Mouse (Mus musculus) ovary, postnatal 10 days (tissue): ENCODE measurements around the gene Il1r2.

Source experiments
- DNase-seq: peaks from one replicate; pipeline ENCODE4 v3.0.0; 2022; ENCODE audit warnings: low spot score

The Il1r2 gene

GRCm38 (mm10) chr1:40073779-40074178 is at the start of gene Il1r2:
TSS of gene Il1r2 (plus strand) at chr1:40074079.
- no peak for DNase-seq

DNA sequence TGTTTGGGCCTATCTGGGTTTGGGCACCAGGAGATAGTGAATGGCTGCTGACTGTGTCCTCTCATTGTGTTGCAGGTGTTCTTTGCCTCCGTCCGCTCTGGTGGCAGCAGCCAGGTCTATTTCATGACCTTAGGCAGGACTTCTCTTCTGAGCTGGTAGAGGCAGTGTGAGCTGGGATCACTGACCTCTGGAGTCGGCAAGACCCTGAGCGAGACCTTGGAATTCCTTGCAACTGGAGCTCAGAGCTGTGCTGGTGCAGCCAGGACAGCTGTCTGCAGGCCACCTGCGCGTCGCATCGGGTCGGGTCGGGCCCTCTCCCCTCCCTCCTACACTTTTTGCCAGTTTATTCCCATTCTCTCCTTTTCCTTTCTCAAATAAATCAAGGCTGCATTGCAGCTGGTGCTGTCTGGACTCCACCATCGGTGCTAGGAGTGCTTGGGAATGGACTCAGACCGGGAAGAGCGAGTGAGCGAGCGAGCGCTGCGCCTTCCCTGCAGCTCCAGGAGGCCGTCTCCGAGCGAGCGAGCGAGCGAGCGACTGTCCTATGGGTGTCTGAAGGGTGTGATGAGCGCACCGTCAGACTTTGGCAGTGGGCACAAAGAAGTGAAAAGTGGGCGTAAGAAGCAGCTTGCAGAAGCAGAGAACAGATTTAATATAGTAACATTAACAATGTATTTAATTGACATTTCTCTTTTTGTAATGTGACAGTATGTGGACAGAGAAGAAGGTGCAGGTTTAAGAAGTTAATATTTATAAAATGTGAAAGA is 49.1 kb upstream of the Il1r2 start:
- no peak for DNase-seq

DNA sequence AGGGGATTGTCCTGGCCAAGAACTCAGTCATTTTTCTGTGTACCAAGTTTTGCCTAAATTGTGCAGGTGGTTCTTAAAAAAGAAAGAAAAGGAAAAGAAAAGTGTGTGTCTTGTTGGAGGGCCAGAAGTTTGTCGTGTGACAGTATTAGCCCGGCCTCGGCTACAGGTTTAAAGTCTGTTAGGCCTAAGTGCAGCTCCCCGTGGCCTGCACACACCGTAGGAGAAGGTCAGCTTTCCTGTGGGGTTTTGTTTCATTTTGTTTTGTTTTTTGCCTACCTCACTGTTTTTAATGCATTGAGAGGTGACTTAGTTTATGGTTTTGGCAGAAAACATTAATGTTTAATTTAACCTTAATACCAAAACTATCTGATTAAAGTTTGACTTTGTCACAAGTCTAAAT is 48.5 kb upstream of the Il1r2 start:
- DNase-seq = no peak

DNA sequence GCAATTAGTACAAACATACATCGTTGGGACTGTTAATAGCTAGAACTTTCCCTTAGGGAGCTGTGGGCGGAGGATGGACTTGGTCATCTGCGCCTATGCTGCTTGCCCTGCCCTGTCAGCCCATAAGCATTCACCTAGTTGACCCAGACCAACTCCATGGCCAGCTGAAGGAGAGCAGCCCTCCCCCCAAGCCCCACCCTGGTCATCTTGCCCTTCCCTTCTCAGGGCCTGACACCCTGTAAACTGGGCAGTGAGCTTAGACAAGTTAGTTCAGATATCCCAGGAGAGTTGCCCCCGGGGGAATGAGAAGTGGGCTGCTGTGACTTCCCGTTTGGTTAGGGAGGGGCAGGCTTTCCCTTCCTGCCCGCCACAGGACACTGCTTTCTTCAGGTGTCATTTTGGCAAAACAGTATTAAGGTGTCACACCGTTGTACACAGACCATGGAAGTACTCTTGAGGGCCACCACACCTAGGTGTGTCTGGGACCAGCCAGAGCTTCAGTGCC is 46.7 kb upstream of the Il1r2 start:
- no peak for DNase-seq

DNA sequence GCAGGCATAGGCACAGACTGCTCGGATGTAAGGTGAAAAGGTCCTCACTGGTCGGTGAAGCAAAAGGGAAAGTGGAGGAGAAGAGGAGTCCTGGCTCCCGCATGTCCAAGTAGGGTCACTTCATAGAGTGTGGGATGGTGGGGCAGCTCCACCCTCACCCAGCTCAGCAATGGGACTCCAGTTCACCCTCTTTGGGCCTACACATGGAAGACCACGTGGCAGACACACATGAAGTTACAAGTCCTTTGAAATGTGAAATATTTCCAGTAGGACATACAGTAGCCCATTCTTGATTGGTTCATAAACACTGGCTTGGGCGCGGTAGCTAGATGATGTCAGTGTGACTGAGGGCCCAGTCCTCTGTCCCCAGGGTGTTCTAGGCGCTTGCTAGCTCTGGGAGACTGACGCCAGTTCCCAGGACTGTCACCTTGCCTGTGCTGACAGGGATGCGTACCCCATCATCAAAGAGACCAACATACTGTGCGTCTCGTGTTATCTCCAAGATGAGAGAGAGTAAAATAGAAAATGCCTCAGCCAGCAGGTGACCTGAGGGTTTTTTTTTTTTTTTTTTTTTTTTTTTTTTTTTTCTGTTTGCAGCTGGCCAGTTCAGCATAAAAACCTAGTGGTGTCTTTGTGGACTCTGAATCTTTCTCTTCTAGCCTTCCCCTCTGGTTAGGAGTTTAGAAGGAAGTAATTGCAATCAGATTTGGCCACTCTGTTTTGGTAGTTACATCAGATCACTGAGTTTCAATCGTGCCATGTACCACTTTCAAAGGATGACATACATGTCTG is 45.5 kb upstream of the Il1r2 start:
- DNase-seq = no peak

DNA sequence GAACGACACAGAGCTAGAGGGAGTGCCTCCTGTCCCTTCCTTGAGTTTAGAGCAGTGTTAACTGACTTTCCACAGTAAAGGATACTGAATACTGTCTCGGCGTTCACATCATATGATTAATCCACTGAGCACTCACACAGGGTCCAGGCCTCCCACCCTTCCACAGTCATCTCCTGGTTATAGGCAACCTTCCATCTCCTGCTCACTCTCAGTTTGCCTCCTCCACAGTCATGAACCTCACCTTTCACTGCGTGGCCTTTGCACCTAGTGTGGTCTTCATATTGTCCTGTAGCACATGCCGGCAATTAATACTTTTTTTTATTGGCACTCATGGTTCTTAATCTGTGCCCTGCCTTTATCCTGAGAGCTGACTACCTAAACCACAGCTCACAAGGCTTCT is 44.3 kb upstream of the Il1r2 start:
- DNase-seq = no peak

DNA sequence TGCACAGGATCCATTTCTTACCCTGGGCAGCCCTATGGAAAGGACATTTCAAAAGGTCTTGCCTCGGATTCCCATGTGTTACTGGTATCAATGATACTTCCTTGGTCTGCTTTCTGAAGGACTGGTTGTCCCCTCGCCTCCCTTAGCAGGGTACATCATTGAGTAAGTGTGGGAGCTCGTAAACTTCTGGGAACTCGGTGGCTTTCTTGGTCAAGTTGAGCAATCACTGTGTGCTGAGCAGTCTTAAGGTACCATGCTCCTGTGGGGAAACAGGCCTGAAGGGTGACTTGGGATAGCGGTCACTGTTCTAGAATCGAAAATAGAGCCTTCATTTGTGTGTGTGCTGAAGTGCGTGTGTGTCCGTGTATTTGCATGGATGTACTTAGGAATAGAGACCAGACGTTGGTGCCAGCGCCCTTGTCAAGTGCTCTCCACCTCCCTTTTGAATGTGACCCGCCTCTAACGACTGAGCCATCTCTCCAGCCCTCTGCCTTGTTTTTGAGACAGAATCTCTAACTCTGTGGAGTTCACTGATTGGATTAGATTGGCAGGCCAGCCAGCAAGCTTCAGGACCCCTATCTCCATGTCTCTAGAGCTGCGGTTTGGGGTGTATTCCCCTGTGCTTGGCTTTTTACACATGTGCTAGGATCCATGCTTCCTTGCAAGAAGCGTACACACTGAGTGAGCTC is 43.4 kb upstream of the Il1r2 start:
- DNase-seq = no peak

DNA sequence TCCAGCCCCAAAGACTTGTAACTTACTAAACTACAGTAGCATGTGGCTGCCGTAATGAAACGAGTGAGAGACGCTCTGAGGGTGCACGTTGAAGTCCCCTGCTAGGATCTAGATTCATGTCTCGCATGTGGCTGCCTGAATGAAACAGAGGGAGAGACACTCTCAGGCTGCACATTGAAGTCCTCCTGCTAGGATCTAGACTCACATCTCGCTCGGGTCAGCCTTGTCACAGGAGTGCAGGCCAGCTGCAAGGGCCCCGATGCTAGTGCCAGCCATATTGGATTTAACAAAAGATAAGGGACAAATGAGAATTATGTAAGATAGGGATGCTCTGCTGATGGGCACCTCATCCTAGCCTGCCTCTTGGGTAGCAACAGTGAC is 42.9 kb upstream of the Il1r2 start:
- DNase-seq = no peak

DNA sequence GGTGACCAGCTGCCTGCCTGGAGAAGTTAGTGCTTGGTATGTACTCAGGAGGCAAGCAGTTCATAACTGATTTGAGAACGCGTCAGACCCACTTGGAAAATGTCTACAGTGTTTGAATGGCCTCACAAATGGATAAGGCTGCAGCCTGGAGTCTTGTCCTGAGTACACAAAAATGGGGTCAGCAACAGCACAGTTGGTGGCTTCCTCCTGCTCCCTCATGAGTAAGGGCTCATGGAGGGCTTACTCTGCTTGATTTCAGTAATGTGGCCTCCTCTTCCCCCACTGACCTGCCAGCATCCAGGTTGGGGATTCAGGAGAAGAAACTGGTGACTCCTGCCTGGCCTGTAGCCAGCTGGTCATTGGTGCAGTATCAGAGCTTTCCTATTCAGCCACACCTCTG is 42.3 kb upstream of the Il1r2 start:
- no peak for DNase-seq

- no peak for DNase-seq
These were observed 40.6 kb upstream of the Il1r2 start for GRCm38 (mm10) chr1:40033315-40033714.

DNA sequence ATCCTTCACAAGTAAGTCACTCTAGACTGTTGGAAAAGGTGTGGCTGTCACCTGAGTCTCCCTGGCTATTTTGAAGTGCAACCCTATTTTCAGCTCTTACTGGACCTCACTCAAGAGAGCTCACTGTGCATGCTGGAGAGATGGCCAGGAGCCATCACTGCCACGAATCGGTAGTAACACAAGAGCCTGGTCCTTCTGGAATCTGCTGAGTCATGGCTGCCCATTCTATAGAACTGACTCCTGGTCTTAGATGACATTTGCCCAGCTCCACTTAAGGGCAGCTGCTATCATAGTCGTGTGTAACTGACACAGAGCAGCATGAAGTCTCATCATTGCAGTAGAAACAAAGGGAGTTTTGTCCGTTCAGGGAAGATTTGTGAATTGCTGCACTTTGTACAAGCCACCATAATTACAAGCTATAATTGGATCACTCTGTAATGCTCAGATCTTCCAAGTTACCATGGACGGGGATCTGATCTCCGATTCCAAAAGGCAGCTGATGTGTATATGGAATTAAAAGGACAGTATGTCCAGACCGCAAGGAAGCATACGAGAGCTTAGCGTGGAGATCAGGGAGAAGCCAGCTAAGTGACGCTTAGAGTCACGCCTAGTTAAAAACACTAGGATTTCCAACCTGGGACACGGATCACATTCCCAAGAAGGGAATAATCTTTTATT is 40.0 kb upstream of the Il1r2 start:
- no peak for DNase-seq

- DNase-seq = no peak
These were observed 36.0 kb upstream of the Il1r2 start for GRCm38 (mm10) chr1:40037831-40038230.

GRCm38 (mm10) chr1:40045686-40046085 is 28.2 kb upstream of the Il1r2 start:
- no peak for DNase-seq

GRCm38 (mm10) chr1:40046600-40046999 is 27.3 kb upstream of the Il1r2 start:
- no peak for DNase-seq

GRCm38 (mm10) chr1:40051157-40051556 is 22.7 kb upstream of the Il1r2 start:
- DNase-seq = no peak

- DNase-seq = no peak
These were observed 21.7 kb upstream of the Il1r2 start for GRCm38 (mm10) chr1:40052156-40052555.

GRCm38 (mm10) chr1:40053071-40053470 is 20.8 kb upstream of the Il1r2 start:
- no peak for DNase-seq

DNA sequence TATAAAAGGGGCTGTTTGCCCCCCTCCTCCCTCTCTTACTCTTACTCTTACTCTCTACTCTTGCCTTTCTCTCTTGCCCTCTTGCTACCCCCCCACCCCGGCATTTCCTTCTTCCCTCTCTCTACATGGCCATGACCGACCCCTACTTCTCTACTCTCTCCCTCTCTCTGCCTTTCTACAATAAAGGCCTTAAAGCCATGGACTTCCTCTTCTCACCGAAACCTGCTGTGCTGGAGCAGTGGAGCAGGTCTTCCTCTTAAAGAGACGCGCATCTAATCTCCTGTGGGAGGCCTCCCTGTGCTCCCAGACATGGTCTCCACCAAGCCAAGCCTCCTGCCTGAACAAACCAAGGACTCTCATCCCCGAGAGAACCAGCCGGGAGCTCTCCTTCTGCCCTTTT is 18.8 kb upstream of the Il1r2 start:
- DNase-seq = no peak

DNA sequence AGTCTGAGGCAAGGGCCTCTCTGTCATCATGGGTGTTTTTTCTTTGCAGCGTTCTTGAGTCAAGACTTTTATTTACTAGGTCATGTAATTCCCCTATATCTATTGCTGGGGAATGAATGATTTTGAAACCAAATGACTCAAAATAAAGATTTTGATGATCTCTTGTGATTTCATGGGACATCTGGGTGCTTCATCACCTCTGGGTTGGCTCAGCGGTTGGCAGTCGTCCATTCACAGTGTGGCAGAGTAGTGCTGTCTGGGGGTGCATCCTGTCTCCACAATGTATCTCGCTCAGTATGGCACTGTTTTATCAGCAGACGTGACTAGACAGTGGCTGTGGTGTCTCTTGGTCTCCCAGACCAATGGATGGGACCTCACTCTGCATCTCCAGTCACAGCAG is 17.9 kb upstream of the Il1r2 start:
- DNase-seq = no peak

- no peak for DNase-seq
These were observed 16.5 kb upstream of the Il1r2 start for GRCm38 (mm10) chr1:40057351-40057750.

DNA sequence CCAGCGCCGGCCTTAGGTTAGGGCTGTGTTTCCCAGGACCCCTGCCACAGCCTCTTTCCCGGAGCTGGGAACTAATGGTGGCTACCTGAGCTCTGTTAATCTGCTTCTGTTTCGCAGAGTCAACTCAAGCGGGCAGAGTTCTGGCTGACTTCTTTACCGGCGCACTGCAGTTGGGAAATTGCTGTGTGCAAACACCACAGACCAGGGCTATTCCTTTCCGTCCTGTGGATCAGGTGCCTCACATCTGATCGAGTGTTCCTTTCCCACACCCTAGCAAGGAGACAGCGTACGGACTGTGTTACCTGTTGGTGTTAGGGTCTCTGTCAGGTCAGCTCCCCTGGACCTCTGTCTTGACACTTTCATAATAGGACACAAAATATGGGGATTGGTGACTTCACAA is 15.9 kb upstream of the Il1r2 start:
- DNase-seq = no peak

GRCm38 (mm10) chr1:40059122-40059774 is 14.6 kb upstream of the Il1r2 start:
- no peak for DNase-seq
